Mouse (Mus musculus) spleen, postnatal 14 days (tissue): ENCODE data around the gene Fryl.

Source experiments
- DNase-seq, 2 experiments: peaks; one replicate each; pipeline ENCODE4 v3.0.0; 2021 to 2022; ENCODE audit warnings: low spot score in 2 of 2

Fryl gene

GRCm38 (mm10) chr5:73222397-73222796 lies 34.0 kb downstream of the Fryl start:
- DNase-seq, result no peak

- DNase-seq, result no peak
Observed at GRCm38 (mm10) chr5:73221826-73222225, 34.6 kb downstream of the Fryl start.

DNA sequence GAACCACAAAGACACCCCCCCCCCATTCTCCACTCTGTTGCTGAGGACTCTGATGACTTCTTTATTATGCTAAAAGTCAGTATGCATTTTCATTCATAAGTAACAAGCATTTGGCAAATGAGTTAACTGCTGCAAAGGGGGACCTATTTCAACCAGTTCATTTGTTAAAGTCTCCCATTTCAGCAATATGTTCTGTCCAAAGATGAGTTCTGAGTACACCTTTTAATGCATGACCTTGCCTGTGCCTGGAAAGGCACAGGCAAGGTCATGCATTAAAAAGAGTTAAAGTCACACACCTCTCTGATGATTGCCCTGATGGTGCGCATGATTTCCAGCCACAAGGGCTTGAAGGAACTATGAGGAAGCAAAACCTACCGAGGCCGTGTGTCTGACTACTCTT lies 36.7 kb downstream of the Fryl start:
- no peak for DNase-seq

DNA sequence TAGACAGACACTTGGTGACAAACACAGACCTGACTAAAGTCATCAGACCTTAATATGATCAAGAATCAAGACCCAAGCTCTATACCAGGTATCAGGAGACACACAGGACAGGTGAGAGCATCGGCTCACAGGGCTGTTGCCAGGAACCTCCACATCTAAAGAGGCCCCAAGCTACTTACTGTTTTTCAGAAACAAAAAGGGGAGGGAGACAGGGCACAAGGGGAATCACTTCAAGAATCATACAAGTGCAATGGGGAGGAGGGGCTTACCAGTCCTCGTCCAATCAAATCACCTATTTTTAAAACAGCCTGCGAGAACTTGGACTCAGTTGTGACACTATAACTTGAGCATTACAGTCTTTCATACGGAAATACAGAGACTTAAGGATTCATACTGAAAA lies 38.4 kb downstream of the Fryl start:
- no peak for DNase-seq

DNA sequence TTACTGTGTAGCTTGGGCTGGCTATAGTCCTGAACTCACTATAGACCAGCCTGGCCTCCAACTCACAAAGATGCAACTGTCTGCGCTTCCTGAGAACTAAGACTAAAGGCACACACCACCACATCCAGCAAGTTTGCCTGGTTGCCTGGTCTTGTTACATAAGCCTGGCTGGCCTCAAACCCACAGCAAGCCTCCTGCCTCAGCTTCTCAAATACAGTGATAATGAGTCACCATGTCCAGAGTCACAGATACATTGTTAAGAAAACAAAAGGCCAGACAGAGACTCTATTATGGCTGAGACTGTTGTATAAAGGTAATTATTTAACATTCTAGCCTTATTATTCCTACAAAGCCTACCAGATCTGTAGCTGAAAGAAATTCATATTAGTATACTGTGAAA lies 39.3 kb downstream of the Fryl start:
- no peak for DNase-seq

GRCm38 (mm10) chr5:73216014-73216413 lies 40.4 kb downstream of the Fryl start:
- no peak for DNase-seq

DNA sequence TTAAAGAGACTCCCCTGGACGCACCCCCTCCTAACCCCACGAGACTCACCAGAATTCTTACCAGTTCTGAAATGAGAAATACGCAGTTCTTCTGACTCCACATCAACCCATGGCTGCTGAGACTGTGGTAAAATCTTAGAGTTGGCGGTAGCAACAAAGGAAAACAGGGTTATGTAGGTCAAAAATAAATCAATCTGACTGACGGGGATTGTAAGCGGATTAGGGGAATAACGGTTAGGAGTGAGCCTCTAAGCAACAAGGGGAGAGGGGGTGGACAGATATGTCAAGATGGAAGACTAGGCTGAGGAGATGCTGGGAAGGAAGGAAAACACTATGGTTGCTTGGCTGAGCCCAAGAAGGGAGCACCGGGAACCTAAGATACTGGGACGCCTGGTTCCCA lies 44.0 kb downstream of the Fryl start:
- DNase-seq, result no peak

GRCm38 (mm10) chr5:73211961-73212360 lies 44.5 kb downstream of the Fryl start:
- DNase-seq, result no peak

- no peak for DNase-seq
Observed at GRCm38 (mm10) chr5:73210971-73211315, 45.5 kb downstream of the Fryl start.

- DNase-seq, result no peak
Observed at GRCm38 (mm10) chr5:73210127-73210970, 46.1 kb downstream of the Fryl start.

- no peak for DNase-seq
Observed at GRCm38 (mm10) chr5:73209201-73210096, 47.0 kb downstream of the Fryl start.

- DNase-seq, result no peak
Observed at GRCm38 (mm10) chr5:73208645-73209044, 47.8 kb downstream of the Fryl start.

DNA sequence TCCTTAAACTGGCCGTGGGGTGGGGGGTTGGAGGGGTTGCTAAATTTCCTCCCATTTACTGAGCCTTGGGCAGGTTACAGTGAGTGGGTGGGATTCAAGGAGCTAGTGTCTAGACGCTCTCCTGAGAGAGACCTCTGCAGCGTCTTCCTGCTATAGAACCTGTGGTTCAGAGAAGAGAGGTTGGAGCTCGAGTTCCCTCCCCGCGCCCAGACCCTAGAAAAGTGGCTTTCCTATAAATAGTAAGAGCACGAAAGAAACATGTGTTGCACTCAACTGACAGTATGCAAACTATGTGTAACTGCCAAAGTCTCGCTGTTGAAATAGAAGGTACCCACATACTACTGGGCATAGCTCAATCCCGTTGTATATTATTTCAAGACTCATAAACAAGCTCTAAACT lies 49.7 kb downstream of the Fryl start:
- no peak for DNase-seq

- no peak for DNase-seq
Observed at GRCm38 (mm10) chr5:73205996-73206629, 50.3 kb downstream of the Fryl start.

GRCm38 (mm10) chr5:73205050-73205449 lies 51.4 kb downstream of the Fryl start:
- DNase-seq, result no peak

- no peak for DNase-seq
Observed at GRCm38 (mm10) chr5:73202498-73202897, 53.9 kb downstream of the Fryl start.

GRCm38 (mm10) chr5:73202077-73202476 lies 54.3 kb downstream of the Fryl start:
- no peak for DNase-seq

GRCm38 (mm10) chr5:73200387-73201384 lies 55.7 kb downstream of the Fryl start:
- DNase-seq, result no peak

GRCm38 (mm10) chr5:73199586-73199985 lies 56.8 kb downstream of the Fryl start:
- DNase-seq, result no peak

DNA sequence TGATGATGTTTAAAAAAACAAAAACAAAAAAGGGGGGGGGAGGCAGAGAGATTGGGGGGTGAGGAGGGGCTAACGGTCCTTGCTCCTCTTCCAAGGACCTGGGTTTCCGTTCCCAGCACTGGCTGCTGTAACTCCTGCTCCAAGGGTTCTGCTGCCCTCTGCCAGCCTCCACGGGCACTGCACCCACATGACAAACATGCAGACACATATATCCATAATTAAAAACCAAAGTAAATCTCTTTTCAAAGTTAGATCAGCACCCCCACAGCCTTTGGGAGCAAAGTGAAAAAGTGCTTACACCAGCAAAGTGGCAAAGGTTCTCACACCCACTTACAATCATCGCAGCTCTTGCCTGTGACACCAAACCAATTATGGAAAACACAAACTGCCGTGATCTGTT lies 57.7 kb downstream of the Fryl start:
- DNase-seq, result no peak

- DNase-seq, result no peak
Observed at GRCm38 (mm10) chr5:73197796-73198195, 58.6 kb downstream of the Fryl start.
